Mouse (Mus musculus) right cerebral cortex, postnatal 10 days (tissue): ENCODE measurements around the gene Zbtb16.

Experiments
- DNase-seq, 2 experiments: peaks; one replicate each; pipeline ENCODE4 v3.0.0; 2021; ENCODE audit warnings: low spot score in 2 of 2

Zbtb16 gene

DNA sequence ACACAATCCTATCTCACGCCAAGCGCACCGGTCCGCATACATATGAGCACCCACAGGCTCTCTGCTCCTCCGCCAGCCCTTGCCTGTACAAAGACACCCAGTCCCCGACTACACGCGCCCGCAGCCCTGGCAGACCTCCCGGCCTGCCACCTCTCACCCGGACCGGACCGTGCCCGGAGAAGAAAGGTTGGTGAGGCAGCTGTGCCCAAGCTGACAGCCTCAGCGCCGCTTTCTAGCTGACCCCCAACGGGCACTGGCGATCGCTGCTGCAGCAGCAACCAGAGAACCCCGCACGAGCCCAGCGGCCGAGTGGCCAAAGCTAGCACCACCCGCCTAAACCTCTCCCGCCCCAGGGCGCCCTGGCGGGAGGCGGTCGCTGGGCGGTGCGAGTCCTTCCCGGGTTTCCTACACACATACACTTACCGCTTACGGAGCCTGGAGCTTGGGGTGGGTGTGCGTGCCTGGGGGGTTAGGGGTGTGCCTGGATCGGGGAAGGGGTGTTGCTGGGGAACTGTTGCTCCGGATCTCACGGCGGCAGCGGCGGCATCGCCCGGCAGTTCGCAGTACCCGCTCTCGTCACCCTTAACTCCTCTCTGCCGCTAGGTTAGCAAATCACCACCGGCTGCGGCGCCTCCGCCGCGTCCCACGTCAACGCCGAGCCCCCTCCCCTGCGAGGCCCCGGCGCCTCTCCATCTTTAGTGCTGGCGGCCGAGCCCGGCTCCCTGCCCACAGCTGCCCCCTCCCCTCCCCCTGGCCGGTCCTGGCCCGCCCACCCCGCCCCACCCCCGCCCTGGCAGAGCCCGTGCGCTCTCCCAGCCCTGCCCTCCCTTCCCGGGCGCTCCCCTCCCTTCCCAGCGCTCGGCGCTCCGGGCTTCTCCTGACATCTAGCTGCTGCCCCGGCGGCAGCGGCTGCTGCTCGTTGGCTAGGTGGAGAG, at the start of gene Zbtb16:
Gene Zbtb16 (minus strand): TSS at position 592 of the 935 bp plus-strand sequence.
- DNase-seq = peak; percentile 89 to 90

GRCm38 (mm10) chr9:48872896-48873295, 36.9 kb upstream of the Zbtb16 start:
- DNase-seq = no peak

- DNase-seq = no peak
Measured at GRCm38 (mm10) chr9:48866523-48867121, 30.6 kb upstream of the Zbtb16 start.

GRCm38 (mm10) chr9:48865235-48865634, 29.2 kb upstream of the Zbtb16 start:
- no peak for DNase-seq

DNA sequence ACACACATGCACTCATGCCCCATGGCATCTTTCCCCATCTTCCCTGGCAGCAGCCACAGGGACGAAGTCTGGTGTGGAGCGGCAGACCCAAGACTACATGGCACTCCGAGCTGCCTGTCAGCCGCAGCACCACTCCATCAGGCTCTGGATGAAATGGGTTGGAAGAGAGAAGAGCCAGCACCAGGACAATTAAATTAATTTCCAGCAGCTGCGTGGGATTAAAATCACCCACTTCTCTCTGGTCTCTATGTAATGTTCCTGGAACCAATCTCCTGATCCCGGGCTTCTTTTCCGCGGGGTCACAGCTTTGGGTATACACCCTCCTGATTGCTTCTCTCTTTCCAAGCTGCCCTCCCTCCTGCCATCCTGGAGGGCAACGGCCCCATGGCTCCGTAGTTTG, 25.5 kb upstream of the Zbtb16 start:
- DNase-seq = no peak

DNA sequence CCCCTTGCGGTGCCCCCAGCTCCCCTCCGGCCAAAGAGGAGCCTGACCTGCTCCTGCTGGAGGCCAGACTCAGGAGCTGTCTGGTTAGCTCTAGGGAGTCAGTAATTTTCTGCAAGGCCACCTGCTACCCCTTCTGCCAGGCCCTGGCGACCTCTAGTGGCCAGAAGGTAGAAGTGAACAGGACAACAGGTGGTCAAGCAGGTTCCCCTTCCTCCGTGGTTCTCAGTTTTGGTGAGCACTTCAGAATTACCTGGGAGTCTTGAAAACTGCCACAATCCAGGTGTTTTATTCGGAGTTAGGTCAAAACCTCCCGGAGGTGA, 24.5 kb upstream of the Zbtb16 start:
- peak; percentile 63 to 79 for DNase-seq

- DNase-seq = no peak
Measured at GRCm38 (mm10) chr9:48859828-48860525, 24.0 kb upstream of the Zbtb16 start.

DNA sequence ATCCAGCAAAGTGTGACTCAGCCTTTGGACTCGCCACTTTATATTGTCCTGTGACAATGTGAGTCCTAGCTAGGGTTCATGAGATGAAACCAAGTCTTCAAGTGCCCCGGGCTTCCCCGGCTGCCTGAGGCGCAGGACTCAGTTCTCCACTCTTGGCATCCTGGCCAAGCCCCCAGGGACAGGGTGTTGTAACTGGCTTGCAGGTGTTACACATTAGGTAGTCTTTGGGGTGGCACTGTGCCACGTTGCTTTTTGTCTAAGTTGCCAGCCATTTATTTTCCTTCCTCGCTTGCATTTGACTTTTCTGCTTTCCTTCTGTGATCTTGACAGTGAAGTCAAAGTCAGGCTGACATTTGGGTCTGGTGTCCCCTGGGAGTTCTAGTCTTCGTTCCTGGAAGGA, 21.9 kb upstream of the Zbtb16 start:
- no peak for DNase-seq

DNA sequence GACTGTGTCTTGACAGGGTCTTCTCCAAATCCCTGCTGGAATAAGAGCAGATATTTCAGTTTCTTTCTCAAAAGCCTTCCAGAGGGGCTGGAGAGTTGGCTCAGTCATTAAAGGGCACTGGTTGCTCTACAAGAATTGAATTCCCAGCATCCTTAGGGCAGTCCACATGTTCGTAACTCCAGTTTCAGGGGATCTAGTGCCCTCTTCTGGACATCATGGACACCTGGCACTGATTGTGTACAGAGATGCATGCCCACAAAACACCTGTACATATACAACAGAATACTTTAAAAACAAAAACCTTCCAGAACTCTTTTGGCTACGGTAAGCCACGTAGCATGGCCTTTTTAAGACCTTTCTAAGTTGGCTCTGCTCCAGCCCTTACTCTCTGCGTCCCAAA, 20.2 kb upstream of the Zbtb16 start:
- no peak for DNase-seq

- no peak for DNase-seq
Measured at GRCm38 (mm10) chr9:48849531-48849930, 13.5 kb upstream of the Zbtb16 start.

DNA sequence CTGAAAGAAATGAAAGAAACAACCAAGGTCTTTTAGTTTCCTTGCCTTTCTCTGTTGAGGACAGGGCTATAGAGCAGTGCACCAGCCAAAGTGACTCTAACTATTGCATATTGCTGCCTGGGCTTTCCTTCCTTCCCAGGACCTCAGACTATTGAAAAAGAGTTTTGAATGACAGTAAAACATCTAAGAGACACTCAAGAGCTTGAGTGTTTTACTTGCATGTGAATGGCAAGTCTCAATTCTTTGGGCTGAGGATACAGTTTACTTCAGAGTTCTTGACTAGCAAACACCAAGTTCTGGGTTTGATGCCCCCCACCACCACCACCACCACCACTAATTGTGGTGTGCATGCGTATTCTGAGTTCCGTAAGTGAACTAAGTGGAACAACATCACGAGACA, 3.5 kb upstream of the Zbtb16 start:
- DNase-seq = no peak

DNA sequence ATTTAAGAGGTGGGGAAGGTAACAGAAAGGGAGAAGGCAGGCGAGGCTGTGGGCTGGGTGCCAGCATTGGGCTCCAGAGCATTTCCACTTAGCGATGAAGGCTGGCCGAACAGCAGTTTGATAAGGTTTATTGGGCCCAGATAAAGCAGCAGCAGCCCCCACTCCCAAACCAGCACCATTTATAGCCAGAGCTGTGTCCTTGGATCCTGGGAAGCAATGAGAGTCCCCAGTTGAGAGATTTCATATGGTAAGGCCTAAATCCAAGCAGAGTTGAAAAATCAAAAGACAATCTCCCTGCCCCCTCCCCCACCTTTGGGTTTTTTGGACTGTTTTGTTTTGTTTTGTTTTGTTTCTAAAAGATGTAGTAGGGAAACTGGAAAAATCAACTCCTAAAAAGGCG, 2.3 kb upstream of the Zbtb16 start:
- no peak for DNase-seq

DNA sequence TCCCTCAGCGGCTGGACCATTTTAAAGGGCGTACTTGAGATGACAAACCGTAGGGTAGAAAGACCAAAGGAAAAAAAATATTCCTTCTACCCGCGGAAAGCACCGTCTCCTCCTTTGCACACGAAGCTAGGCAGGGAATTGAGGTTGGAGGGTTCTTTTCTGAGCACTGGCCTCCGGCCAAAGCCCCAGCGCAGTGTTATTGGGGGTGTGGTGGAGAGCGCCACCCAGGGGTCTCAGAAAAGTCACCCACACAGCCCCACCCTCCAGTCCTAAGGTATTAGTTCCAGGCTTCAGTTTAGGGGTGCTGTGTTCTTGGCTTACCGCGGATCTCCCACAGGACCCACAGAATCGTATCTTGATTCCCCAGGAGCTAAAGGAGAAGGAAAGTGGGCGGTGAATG, 1.2 kb upstream of the Zbtb16 start:
- peak in 1 of 2 experiments; percentile 57 for DNase-seq

- DNase-seq = no peak
Measured at GRCm38 (mm10) chr9:48836566-48836930, 526 bp upstream of the Zbtb16 start.

DNA sequence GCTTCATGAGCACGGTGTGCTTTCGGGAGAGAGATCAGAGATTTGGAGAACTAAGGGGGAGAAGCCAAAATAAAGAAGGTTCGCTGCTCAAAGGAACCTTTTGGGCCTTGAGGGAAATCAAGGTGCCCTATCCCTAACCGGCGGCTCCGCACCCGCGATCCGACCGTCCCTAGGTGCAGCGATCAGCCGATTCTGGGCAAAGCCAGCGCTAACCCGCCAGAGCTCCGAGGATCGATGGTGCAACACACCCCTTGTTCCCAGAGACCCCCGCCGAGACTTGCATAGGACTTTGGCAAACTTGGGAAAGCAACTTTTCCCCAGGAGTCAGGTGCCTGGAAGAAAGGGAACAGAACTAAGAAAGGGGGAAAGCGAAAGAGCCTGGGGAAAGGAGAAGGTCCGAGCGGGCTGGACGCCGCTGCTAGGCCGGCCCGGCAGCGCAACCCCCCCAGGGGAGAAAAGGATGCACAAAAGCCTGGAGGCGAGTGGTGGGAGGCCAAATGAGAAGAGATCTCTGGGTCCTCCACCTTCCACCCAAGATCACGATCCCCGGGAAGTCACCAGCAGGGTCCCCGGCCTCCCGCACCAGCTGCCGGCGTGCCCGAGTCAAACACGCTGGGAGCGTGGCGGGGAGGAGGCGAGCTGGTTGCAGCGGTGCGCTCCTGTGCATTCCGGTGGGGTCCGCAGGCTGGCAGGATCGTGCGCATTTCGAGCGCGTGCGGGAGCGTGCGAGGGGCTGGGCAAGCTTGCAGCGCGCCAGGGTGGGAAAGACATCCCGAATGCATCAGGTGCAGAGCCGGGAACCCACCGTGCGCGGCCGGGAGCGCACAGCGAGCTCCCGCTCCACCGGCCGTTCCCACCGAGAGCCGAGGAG, 1.2 kb downstream of the Zbtb16 start:
- peak; percentile 57 to 64 for DNase-seq

DNA sequence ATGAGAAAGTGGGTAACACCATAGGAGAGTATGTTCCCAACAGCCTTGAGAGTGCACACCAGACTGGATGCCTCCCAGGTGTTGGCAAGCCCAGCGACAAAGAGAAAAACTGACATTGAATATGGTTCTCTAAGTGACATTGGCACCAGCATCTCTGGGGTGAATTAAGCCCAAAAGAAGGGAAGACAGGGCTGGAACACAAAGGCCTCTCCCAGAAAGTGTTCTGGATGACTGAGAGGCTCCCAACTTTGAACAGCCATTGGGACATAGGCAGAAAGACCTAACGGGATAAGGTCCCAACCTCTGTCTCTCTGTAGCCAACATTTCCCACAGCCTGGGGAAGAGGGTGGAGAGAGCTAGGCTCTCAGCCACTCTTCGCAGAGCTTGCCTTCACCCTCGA, 2.0 kb downstream of the Zbtb16 start:
- DNase-seq = no peak

GRCm38 (mm10) chr9:48833493-48833892, 2.5 kb downstream of the Zbtb16 start:
- DNase-seq = no peak

GRCm38 (mm10) chr9:48832473-48833100, 3.4 kb downstream of the Zbtb16 start:
- DNase-seq = no peak

GRCm38 (mm10) chr9:48831560-48832460, 4.2 kb downstream of the Zbtb16 start:
- DNase-seq = no peak

GRCm38 (mm10) chr9:48828839-48829238, 7.2 kb downstream of the Zbtb16 start:
- no peak for DNase-seq
